Mouse (Mus musculus) layer of hippocampus, postnatal 10 days (tissue): Measurements from ENCODE around the gene Casp9. TPM values are rescaled to one million over a fixed set of nuclear protein-coding genes. Genes with fewer than 3 reads are reported as not detected.

Experiments used
- DNase-seq, 2 experiments: peaks; one replicate each; pipeline ENCODE4 v3.0.0; 2021; ENCODE audit warnings: low spot score in 2 of 2
- total RNA-seq, 2 experiments: library from RNA; stranded (reverse); gene quantifications; 2 replicates each; pipeline ENCODE4 v1.2.3; 2021

Casp9 gene
- total RNA-seq, 2 experiments from 2014 or later, result 21.7 to 22.7 TPM

DNA sequence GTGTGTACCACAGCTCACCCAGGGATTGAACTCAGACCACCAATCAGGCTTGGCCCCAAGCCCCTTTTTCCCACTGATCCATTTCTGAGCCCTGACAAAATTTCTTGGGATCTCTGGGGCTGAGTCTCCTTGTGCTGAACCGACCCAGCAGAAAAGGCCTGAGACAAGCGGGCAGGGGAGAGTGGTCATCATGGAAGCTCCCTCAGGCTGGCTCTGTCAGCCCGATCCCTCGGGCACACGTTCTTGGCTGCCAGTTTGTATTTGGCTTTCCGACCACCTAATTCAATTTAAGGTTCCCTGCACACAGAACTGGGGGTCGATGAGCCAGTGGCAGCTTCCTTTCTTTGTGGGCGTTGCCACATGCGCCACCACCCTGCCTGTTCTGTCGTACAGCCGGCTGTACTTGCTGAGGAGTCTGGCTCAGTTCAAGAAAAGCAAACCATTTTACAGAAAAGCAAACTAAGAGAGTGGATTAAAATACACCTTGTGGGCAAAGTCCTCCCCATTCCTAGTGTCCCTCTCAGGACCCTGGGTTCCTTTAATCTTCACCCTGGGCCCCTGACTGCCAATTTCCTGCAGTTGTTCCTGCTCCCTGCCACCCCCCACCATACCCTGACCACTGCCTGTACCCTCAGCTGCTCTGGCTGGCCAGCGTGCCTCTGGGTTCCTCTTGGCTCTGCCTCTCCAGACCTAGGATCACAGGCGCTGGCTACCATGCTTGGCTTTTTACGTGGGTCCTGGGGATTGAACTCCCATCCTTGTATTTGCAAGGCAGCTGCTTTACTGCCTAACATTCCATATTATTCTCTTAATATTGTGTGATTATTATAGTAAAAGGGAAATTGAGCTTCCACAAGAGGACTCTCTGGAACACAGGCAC lies 23.6 kb downstream of the Casp9 start:
- no peak for DNase-seq

DNA sequence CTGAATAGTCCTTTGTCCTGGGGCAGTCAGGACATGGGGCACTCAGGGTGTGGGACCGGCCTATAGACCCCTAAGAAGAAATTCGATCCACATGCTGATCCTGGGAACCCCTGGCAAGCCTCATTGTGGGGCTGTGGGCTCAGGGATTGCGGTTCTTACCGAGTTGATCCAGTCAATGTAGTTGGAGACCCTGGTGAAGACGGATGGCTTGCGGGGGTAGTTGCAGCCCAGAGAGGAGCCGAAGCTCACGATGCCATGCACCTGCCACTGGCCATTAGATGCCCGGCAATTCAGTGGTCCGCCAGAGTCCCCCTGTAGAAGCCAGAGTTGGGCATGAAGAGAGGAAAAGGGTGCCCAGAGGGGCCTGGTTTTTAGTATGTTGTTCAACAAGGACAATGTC lies 24.3 kb downstream of the Casp9 start:
- no peak for DNase-seq

DNA sequence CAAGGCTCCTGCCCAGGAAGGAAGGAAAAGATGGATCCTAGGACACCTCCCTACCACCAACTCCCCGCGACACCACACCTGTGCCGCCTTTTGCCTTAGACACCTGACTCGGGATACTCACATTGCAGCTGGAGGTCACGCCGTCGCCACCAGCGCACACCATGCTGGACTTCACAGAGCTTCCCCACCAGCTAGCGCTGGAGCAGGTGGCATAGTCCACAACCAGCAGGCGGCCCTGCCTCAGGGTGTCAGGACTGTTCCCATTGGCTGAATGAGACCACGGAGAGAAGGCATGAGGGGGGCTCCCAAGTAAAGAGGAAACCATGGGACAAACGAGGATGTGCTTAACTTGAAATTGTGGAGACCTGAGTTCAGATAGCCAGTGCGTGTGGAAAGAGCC lies 25.4 kb downstream of the Casp9 start:
- DNase-seq, result no peak

DNA sequence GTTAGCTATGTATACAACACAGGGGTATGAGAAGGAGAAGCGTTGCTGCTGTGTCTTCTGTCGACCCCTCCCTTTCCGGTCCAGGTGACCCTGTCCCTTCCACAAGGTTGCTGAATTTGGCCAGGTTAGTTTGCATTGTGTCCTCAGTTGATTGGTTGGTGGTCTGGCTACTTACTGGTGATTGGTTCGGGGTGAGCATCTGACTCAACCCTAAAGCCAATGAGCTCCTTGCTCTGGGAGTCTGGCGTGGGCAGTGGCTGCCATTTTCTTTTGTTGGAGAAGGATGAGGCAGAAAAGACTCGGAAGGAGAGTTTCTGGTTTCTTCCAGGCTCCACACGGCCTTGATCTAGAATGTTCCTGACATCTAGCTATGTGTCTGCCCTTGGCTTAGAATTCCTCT lies 25.9 kb downstream of the Casp9 start:
- no peak for DNase-seq

DNA sequence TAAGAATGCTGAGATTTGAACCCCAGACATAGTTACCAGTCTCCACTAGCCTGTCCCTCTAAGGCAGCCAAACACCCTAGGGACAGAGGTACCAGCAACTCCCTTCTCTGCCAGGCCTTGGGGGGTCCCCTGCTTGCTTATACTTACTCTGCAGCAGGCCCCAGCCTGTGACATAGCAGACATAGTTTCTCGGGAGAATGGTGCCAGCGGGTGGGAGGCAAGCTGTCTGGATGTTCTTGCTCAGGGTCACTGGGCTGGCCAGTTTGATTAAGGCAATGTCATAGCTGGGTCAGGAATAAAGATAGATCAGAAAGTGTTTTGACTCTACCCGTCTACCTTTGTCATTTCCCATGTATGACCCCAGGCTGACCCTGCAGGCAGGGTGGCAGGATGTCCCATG lies 27.8 kb downstream of the Casp9 start:
- DNase-seq, result no peak

DNA sequence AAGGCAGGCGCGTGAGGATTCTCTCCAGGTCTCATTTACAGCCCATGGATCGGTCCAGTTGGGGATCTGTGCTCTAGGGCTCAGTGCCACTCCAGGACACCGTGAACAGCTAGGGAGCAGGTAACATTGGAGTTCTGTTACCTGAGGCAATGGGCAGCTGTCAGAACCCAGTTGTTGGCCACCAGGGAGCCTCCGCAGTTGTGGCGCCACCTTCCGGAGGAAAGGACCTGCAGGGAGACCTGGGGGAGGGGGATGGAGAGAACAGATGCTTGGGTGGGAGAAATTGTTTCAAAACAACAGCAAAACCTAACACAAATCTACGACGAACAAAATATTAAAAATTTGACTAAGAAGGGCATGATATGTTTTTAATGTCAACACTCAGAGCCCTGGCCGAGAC lies 28.7 kb downstream of the Casp9 start:
- no peak for DNase-seq

DNA sequence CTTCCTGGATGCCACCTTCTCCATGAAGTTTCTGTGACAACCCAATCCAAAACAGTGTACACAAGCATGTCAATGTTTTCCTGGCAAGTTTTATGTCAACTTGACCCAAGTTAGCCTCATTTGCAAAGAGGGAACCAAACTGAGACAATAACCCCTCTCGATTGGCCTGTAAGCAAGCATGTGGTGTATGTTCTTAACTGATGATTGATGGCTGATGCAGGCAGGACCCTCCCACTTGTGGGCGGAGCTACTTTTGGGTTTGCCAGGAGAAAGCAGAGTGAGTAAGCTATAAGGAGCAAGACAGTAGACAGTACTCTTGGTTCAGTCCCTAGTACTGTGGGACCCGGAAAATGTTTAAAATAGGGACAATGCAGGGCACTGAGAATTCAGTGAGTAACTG lies 29.6 kb downstream of the Casp9 start:
- DNase-seq, result no peak

DNA sequence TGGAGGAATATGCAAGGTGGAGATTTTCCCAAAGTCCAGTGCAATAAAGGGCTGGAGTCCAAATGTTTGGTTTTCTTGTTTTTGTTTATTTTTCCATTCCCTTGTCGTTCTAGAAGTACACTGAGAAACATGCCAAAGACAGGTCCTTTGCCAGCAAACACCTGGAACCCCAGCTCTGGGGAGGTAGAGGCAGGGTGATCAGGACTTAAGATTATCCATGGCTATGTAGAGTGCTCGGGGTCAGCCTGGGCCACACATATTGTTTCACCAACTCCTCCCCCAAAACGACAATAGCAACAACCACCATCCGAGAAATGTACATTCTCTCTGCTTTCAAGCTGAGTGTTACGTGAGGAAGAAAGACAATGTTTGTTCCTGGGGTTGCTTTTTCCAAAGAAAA lies 32.6 kb downstream of the Casp9 start, which contains the start of gene Cela2a:
Cela2a (minus strand) TSS at position 101 of the 400 bp plus-strand sequence.
- no peak for DNase-seq

DNA sequence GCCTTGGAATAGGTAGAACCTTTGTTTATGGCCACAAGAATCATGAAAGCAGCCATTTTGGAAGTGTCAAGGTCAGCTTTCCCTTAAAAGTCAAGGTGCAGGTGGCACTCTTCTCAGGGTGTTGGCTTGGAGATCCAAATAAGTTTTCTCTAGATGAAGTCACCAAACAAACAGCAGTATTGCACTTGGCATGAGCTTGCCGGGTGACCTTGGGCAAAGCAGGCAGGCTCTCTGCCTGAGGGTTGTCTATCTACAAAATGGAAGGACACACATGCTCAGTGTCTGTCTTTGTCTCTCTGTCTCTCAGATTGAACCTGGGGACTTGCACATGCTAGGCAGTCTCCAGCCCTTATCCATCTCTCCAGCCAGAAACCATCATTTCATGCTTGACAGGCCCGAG lies 34.0 kb downstream of the Casp9 start:
- DNase-seq, result no peak

DNA sequence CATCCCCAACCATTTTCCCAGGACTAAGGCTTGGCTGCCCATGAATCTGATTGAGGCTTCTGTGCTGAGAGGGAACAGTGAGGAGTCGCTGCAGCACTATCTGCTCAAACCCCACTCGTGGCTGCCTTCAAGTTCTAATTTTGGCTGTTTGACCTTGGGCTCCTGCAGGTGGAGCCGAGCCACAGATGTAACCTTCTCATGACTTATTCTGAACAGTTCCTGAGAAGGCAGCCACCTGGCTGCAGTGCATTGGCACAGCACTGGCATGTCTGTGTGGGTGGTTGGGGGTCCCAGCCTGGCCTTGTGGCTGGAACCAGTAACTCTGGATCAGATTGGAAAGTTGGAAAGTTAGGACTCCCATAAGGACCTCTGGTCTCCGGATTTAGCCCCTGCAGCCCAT lies 34.8 kb downstream of the Casp9 start:
- DNase-seq, result no peak

DNA sequence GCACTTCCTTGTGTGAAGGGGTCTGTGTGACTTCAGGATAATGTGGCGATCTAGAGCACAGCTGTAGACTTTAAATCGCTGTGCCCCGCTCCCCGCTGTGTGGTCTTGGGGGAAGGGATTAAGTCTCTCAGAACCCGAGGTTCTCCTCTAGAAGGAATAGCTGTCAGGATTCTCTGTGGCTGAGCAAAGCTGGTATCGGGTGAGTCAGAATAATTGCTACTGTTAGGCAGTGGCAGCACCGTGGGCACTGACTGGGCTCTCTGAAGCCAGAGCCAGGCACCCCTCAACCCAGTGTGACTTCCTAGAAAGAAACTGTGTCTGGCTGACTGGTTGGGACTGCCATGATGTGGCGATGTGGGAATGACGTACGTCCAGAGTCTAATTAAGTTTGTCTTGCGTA lies 37.0 kb downstream of the Casp9 start:
- no peak for DNase-seq

DNA sequence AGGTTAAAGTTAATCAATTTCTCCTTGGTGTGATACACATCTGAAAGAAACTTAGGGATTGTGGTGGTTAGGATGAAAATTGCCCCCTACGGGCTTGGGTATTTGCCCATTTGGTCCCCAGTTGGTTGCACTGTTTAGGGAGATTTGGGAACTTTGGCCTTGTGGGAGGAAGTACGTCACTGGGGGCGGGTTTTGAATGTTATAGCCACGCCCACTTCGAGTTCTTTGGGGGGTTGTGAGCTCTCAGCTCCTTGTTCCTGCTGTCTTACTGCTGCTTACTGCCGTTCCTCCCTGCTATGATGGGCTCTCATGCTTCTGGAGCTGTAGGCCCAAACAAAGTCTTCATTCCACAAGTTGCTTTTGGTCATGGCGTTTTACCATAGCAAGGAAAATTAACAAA lies 37.9 kb downstream of the Casp9 start:
- DNase-seq, result no peak

DNA sequence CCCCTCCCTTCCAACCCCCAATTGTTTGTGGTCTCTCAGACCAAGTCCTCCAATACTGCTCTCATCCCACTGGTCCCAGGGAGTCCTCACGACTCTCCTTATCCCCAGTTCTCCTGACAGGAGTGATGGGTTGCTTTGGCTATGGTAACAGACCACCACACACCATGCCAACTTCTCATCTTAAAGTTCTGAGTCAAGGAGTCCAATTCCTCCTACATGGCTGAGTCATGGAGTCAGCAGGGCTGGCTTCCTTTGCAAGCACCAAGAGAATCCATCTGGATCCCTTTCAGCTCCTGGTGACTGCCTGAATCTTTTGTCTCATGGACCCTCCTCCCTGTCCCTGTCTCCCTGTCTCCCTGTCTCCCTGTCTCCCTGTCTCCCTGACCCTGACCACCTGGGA lies 40.5 kb downstream of the Casp9 start:
- no peak for DNase-seq

DNA sequence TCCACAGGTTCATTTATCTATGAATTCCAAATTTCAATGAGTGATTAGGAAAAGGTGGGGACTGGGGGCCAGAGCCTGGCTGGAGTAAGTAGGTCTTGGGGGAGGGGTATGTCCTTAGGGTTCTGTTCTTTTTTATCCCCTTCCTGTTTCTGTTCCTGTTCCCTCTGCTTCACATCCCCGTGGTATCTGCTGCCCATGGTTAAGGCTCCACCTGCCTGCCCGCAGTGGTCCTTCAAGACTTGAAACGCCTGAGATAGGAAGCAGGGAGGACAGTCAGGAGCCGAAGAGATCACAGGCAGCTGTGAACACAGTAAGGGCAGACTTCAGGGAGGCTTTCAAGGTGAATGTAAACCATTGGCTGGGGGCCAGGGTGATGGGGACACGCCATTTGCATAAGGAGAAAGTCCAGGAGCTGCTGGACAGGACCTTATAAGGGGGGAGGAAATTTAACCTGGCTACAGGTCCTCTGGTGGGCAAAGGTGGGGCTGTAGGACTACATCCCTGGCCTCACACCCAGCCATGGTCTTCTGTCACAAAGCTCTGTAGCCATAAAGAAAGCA lies 41.2 kb downstream of the Casp9 start:
- DNase-seq, result no peak

DNA sequence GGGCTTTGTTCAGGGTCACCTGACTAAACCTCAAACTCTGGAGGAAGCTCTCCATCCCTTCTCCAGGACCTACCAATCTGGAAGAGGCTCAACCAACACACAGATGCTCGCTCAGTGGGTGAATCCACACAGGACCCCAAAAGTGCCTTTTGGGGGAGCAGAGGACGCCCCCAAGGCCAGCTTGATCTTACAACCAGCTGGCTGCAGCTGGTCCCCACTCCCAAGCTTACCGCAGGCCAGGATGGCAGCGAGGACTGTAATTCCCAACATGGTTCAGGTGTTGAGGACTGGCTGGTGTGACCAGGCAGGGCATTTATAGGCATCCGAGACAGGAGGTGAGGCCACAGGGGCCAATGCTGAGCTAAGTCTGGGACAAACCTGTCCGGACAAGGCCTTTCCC lies 52.6 kb downstream of the Casp9 start, which contains the start of gene Ctrc:
Ctrc (minus strand) TSS at position 361 of the 400 bp plus-strand sequence.
- no peak for DNase-seq

DNA sequence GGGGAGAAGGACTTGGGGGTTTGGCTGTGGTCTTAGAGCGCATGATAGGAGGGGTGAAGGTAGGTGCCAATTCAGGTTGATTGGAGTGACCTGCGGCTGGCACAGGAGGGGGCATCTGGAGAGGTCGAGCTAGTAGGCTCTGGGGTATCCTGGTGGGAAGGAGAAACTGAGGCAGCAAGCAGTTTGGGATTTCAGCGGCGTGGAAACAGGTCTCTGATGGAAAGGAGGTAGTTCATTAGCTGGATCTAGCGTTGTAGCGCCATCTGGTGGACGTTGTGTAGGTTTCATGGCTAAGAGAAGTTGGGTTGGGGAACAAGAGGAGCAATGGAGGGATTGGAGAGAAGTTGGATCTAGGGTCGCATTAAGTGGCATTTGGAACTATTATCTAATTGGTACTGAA lies 60.0 kb downstream of the Casp9 start:
- peak; percentile 75 to 79 for DNase-seq

DNA sequence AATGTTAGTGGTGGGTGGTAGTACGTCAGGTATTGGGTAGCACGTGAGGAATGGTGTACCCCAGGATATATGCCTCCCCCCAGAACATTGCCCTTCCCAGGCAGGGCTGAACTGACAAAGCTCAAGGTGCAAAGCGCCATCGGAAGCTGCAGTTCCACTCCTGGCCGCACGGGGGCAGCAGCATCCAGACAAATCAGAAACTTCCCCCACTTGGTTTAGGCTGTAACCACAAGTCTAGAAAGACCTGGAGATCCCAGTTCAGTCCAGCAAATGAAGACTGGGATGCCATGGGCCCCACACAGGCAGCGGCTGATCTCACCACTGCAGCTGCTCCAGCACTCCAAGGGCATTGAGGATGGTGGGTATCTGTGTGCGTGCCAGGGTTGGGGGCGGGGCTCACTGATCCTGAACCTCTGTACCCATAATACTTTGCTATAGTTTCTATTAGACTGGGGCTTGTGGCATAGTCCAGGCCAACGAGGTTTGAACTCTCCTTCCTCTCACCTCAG lies 64.1 kb downstream of the Casp9 start:
- DNase-seq, result peak; percentile 91 to 92

DNA sequence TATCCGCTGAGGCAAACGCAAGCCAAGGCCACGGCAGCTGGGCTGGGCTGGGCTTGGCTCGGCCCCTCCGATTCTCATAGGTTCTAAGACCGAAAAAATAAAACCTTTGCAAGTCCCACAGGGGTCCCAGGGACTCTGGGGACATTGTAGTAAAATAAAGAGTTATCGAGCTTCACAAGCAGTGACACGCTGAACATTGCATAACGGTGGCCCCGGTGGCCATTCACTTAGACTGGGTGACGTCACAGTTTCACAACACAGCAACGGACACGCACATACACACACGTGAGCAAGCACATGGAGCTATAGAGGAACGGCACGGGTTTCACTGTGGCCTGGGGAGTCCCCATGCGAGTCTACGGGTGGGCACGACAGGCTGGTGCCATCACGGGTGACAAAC lies 65.1 kb downstream of the Casp9 start:
- DNase-seq, result no peak

DNA sequence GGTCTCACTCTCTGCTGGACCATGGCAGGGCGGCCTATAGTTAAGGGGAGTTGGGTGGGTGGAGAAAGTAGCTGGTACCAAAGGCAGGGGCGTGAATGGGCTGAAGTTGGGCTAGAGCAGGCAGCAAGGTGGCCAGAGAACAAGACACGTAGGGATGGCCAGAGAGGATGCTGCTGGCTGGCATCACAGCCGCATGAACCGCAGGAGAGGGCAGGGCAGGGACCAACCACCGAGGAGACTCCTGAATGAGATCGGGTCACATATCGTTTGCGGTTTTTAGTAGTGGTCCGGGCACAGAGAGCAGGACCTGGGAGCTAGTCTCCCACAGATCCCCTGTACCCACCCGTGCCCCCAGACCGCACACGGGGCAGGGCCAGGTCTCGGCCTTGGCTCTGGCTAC lies 65.9 kb downstream of the Casp9 start:
- no peak for DNase-seq

DNA sequence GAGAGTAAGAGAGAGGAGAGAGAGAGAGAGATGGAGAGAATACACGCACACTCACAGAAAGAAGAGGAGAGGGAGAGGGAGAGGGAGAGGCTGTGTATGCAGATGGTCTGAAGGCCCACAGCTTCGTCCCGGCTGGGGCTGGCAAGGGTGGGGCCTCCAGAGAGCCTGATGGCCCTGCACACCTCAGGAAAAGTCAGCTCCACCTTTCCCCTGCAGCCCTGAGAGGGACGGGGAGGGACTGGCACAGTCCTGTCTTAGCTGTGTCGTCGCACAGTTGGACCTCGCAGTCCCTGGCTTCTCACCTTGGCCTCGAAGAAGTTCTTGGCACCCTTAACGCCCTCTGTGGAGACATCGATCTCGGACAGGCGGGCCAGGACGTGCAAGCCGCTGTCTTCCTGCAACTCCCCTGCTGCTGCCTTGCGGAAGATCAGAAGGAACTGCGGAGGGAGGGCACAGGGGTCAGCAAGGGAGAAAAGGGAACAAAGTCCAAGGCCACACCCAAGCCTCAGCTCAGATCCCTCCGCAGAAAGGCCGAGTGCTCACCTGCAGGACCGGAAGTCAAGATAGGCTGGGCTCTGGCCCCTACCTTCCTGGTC lies 66.9 kb downstream of the Casp9 start:
- DNase-seq, result no peak

DNA sequence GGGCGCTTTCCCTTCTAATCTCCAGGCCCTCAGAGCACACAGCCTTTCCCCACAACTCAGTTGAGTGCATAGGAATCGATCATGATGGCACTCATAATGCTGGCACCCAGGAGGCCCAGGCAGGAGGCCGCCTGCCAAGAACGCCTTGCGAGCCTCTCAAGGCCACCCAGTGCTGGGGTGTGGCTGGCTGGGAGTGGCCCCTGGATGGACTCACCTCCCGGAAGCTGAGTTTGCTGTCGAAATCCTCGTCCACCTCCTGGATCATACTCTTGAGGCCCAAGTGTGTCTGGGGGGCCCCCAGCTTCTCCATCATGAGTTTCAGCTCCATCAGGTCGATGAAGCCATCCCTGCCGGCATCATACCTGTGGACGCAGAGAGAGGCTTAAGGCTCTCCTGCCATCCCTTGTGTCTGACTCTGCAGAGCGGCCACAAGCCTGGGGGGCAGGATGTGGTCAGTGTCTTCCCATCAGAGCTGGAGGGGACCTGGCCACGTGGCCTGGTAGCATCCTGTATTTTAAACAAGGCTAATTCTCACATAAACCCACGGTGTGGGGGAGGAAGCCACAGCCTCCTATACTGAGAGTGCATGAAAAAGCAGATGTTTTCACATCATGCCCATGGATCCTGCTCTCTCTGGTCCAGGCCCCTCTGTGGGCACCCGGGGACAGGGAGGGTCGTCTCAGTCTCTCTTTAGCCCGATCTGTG lies 68.3 kb downstream of the Casp9 start:
- no peak for DNase-seq

DNA sequence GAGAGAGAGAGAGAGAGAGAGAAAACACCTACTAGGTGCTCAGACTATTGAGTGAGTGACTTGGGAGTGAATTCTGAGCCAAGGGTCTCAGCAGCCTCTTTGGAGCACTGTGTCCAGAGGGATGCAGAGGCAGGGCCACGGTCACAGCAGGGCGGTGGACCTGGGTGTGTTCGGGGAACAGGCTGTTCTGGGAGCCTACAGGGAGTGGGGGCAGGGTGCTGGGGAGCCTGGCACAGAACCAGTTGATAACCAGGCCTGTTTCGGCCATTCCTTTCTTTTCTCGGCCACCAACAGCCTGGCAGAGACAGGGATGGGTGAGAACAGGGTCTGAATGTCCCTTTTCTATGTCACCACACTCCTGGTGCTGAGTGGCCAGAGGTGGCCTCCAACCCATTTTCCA lies 69.5 kb downstream of the Casp9 start:
- DNase-seq, result no peak
